Mouse (Mus musculus) central nervous system, embryonic 14 days (tissue): ENCODE results near the gene B3gat3. TPM values are rescaled to one million over a fixed set of nuclear protein-coding genes. Genes with fewer than 3 reads are reported as not detected.

Experiments used
- polyA plus RNA-seq: library from polyadenylated mRNA; depleted of rRNA; stranded (reverse); fragments of >200 nt; gene quantifications from 2 replicates; pipeline ENCODE4 v1.2.3, GENCODE M21; 2012; rRNA removed

Gene B3gat3
- polyA plus RNA-seq, 1 experiment = 151 TPM

Other genes starting within 250 kb of the B3gat3 start
- 139 and 144 TPM in 2 replicates for gene Slc3a2, start 197.0 kb upstream of the B3gat3 start, polyA plus RNA-seq
- 63.8 and 65.5 TPM in 2 replicates for gene Wdr74, start 184.5 kb upstream of the B3gat3 start, polyA plus RNA-seq
- 2.2 and 3.8 TPM in 2 replicates for gene 1700092M07Rik, start 179.7 kb upstream of the B3gat3 start, polyA plus RNA-seq
- 128 and 133 TPM in 2 replicates for gene Stx5a, start 179.0 kb upstream of the B3gat3 start, polyA plus RNA-seq
- 237 and 239 TPM in 2 replicates for gene Nxf1, start 163.3 kb upstream of the B3gat3 start, polyA plus RNA-seq
- 238 and 255 TPM in 2 replicates for gene Tmem223, start 149.4 kb upstream of the B3gat3 start, polyA plus RNA-seq
- 27.4 and 32.0 TPM in 2 replicates for gene Tmem179b, start 145.9 kb upstream of the B3gat3 start, polyA plus RNA-seq
- 26.2 TPM in 2 replicates for gene Taf6l, start 134.0 kb upstream of the B3gat3 start, polyA plus RNA-seq
- gene Polr2g, start 121.8 kb upstream of the B3gat3 start, polyA plus RNA-seq = 141 and 149 TPM in 2 replicates
- gene Zbtb3, start 117.8 kb upstream of the B3gat3 start, polyA plus RNA-seq = 5.2 and 5.8 TPM in 2 replicates
- 50.1 and 61.9 TPM in 2 replicates for gene Ttc9c, start 101.0 kb upstream of the B3gat3 start, polyA plus RNA-seq
- gene Hnrnpul2, start 100.4 kb upstream of the B3gat3 start, polyA plus RNA-seq = 92.1 and 94.3 TPM in 2 replicates
- 0.57 and 1.3 TPM in 2 replicates for gene AC129217.1, start 90.6 kb upstream of the B3gat3 start, polyA plus RNA-seq
- 78.4 and 83.2 TPM in 2 replicates for gene Bscl2, start 82.9 kb upstream of the B3gat3 start, polyA plus RNA-seq
- gene Gng3, start 81.2 kb upstream of the B3gat3 start, polyA plus RNA-seq = 190 TPM in 2 replicates
- 0.85 and 0.94 TPM in 2 replicates for gene Lrrn4cl, start 69.6 kb upstream of the B3gat3 start, polyA plus RNA-seq
- 136 and 140 TPM in 2 replicates for gene Ubxn1, start 48.9 kb upstream of the B3gat3 start, polyA plus RNA-seq
- 51.3 and 57.6 TPM in 2 replicates for gene Uqcc3, start 39.5 kb upstream of the B3gat3 start, polyA plus RNA-seq
- 4.9 and 6.7 TPM in 2 replicates for gene Lbhd1, start 36.6 kb upstream of the B3gat3 start, polyA plus RNA-seq
- not detected in 2 replicates for gene Gm49403, start 36.4 kb upstream of the B3gat3 start, polyA plus RNA-seq
- 67.3 and 81.7 TPM in 2 replicates for gene 1810009A15Rik, start 31.5 kb upstream of the B3gat3 start, polyA plus RNA-seq
- 0.18 and 1.1 TPM in 2 replicates for gene Gm49416, start 31.4 kb upstream of the B3gat3 start, polyA plus RNA-seq
- 28.9 and 29.0 TPM in 2 replicates for gene Ints5, start 27.4 kb upstream of the B3gat3 start, polyA plus RNA-seq
- gene Ganab, start 22.3 kb upstream of the B3gat3 start, polyA plus RNA-seq = 157 and 161 TPM in 2 replicates
- 2.0 and 3.3 TPM in 2 replicates for gene Rom1, start 9.0 kb downstream of the B3gat3 start, polyA plus RNA-seq
- 18.3 and 26.1 TPM in 2 replicates for gene Eml3, start 9.2 kb downstream of the B3gat3 start, polyA plus RNA-seq
- gene Mta2, start 21.5 kb downstream of the B3gat3 start, polyA plus RNA-seq = 62.2 and 65.0 TPM in 2 replicates
- gene Tut1, start 33.5 kb downstream of the B3gat3 start, polyA plus RNA-seq = 26.1 and 29.3 TPM in 2 replicates
- gene Eef1g, start 46.7 kb downstream of the B3gat3 start, polyA plus RNA-seq = 429 and 446 TPM in 2 replicates
- gene Ahnak, start 68.9 kb downstream of the B3gat3 start, polyA plus RNA-seq = 3.8 and 8.4 TPM in 2 replicates
- gene Scgb1a1, start 167.6 kb downstream of the B3gat3 start, polyA plus RNA-seq = not detected in 2 replicates
- 12.2 and 13.9 TPM in 2 replicates for gene Asrgl1, start 215.3 kb downstream of the B3gat3 start, polyA plus RNA-seq